Mouse (Mus musculus) ovary, postnatal 36 days (tissue): ENCODE measurements around the gene Gsdme.

ENCODE experiments used
- DNase-seq: peaks from one replicate; pipeline ENCODE4 v3.0.0; 2022; ENCODE audit warnings: low spot score, mixed read lengths

Gsdme gene

DNA sequence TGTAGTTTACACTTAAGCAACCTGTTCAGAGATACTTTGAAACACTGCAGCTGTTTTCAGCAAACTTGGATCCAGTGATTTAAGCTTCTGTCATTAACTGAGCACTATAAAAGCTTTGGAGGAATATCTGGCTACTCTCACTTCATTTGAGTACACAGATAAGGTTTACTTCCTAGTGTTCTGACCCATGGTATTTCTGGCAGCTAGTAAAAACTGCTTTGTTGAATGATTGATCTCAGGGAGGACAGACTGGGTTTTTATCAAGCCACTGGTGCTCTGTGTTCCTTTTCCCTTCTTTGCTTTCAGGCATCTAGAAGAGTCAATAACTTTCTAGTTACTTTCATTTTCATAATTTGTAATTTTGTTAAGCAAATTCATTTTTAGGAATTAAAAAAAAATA is 74.3 kb downstream of the Gsdme start:
- no peak for DNase-seq

DNA sequence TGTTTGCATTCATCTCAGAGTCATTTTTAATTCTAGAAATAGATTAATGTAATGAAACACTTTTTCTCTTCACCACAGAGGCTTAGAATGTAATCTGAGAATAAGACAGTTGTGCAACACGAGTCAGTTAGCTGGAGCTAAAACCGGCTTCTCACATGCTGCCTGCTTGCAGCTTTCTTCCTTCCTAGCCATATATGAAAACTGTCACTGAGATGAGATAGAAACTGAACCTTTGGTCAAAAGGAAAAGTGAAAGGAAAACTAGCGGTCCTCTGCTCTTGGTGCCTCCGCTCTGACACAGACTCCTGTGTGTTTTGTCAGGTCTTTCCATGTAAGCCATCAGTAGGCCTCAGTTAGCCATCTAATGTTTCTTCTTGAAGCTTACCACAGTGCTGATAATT is 75.7 kb downstream of the Gsdme start:
- no peak for DNase-seq

DNA sequence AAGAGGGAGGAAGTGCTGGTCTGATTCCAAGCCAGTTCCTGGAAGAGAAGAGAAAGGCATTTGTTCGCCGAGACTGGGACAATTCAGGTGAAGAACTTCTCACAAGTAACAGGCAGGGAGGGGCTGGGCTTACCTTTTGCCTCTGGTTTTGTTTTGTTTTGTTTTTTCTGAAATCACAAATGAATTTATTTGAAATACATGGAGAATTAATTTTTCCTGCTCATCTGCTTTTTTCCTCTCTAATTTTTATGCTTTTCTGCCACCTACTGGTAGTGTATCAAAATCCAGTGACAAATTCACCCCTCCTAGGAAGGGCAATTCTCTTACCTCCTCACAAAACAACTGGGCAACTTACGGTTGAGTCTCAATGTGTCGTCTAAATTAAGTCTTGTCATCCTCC is 83.5 kb downstream of the Gsdme start:
- DNase-seq = no peak

DNA sequence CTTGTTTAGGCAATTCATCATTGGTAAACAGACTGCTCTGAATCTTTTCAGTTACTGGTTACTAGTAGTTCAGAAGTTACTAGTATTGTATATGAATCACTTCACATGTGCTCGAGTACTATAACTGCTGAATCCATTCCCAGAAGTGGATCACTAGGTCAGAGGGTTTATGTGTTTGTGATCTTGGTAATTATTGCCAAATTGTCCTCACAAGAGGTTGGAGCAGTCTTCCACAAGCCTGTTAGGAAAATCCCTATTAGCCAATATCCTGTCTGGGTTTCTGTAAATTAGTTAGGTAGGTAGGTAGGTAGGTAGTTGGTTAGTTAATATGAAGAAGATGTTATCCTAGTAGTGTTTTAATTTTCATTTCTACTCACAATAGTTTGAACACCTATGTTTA is 87.9 kb downstream of the Gsdme start:
- DNase-seq = no peak

DNA sequence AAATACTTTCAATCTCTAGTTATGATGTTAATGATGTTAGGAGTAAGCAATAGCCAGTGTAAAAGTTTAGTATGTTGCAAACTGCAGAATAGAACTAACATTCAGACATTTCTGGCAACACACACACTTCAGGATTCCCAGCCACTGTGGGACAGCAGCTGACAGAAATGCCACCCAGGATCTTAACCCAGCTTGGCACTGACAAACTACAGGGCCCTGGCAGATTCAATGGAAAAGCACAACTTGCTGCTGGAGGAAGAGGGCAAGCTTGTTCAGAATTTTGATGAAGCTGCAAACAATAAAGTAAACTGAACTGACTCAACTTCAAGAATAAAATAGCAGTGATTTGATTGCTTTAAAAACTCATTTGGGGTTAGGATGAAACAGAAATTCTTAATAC is 93.9 kb downstream of the Gsdme start:
- no peak for DNase-seq

DNA sequence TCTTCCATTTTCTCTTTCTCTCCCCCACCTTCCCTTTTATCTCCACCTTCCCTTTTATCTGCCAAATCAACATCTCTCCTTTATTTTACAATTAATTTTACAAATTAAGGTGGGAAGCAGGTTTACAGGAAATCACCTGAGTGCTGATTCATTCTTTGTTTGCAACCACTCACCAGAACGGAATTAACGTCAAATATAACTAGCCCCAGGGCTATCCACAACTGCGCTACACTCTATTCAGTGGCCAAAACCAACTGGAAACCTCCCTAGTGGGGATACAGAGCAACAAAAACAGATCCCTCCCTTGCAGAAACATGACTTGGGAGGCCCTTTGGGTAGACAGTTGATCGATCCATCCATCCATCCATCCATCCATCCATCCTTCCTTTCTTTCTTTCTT is 94.8 kb downstream of the Gsdme start:
- no peak for DNase-seq

DNA sequence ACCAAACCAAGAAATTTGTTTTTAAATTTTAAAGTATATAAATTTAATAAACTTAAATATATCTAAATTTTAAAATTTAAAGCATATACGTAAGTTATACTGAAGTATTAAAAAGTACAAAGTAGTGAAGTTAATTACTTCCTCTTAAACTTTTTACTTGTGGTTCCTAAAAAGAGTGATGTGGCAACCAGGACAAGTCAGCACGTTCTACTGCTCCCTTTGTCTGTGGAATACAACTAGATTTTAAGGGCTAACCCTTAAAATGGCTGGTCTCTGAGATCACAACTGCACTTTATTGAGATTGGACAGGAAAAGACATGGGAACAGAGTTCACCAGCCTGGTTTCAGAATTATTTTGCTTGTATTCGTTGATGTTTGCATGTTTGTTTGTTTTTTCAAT is 100.6 kb downstream of the Gsdme start:
- no peak for DNase-seq

- no peak for DNase-seq
Observed at GRCm38 (mm10) chr6:50159842-50160241, 103.8 kb downstream of the Gsdme start.

- DNase-seq = no peak
Observed at GRCm38 (mm10) chr6:50149378-50149777, 114.3 kb downstream of the Gsdme start.

- DNase-seq = no peak
Observed at GRCm38 (mm10) chr6:50146158-50146557, 117.5 kb downstream of the Gsdme start.

DNA sequence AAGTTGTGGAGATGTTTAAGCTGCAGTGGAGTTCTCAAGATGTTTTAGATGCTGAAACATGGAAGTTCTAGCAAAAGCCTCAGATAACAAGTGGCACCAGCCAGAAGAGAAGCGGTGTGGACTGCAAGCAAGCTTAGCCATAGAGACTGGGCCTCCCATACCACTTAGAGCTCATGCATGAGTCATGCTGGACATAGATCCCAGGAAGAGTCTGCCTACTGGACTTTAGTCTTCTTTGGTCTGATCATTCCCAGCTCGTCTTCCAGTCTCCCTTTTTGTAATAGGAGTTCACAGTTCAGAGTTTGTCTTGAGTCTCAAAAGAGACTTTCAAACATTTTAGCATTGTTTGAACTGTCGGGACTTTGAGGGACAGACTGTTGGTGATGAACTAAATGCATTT is 124.1 kb downstream of the Gsdme start:
- no peak for DNase-seq
